Mouse (Mus musculus) heart, embryonic 16.5 days (tissue): Measurements from ENCODE around the gene Xrcc2. TPM values are rescaled to one million over a fixed set of nuclear protein-coding genes. Genes with fewer than 3 reads are reported as not detected.
"Not testable (repeated sequence)": the region's sequence is repeated elsewhere in the genome, so short reads cannot be mapped to it uniquely, and the experiment has no call there.

Experiments
- ATAC-seq: fragments of 200-750 bp; cut with Nextera tagmentation; replicated peaks from 2 replicates; pipeline ENCODE4 v1.8.0; 2017; ENCODE audit warnings: moderate number of reproducible peaks; ENCODE audit not compliant: insufficient read depth, low FRiP score; ENCODE audit errors: extremely low read depth
- H3K27ac ChIP-seq: fragments of 300-500 bp; sonication (generic); 2 replicates; pipeline ENCODE4 v1.5.1; 2014; ENCODE audit warnings: mild to moderate bottlenecking, low read length, control low read depth, moderate library complexity
- H3K27me3 ChIP-seq: fragments of 300-500 bp; sonication (generic); 2 replicates; pipeline ENCODE4 v1.6.1; 2014; ENCODE audit warnings: low read length, mixed read lengths; ENCODE audit not compliant: control insufficient read depth, insufficient read depth
- H3K36me3 ChIP-seq: fragments of 300-500 bp; sonication (generic); 2 replicates; pipeline ENCODE4 v1.6.1; 2014; ENCODE audit not compliant: control insufficient read depth, insufficient read depth
- H3K4me1 ChIP-seq: fragments of 300-500 bp; sonication (generic); 2 replicates; pipeline ENCODE4 v1.6.1; 2014; ENCODE audit warnings: low read length, mixed read lengths; ENCODE audit not compliant: control insufficient read depth, insufficient read depth
- H3K4me2 ChIP-seq: fragments of 300-500 bp; sonication (generic); 2 replicates; pipeline ENCODE4 v1.6.1; 2014; ENCODE audit warnings: low read depth, mild to moderate bottlenecking, control low read depth, low read length
- H3K4me3 ChIP-seq: fragments of 300-500 bp; sonication (generic); 2 replicates; pipeline ENCODE4 v1.5.1; 2014; ENCODE audit warnings: mild to moderate bottlenecking, control low read depth, low read length
- H3K9ac ChIP-seq: fragments of 300-500 bp; sonication (generic); 2 replicates; pipeline ENCODE4 v1.6.1; 2014; ENCODE audit warnings: low read length, control low read depth
- H3K9me3 ChIP-seq: fragments of 300-500 bp; sonication (generic); replicated peaks from 2 replicates; pipeline ENCODE4 v1.6.1; 2016; ENCODE audit warnings: low read length; ENCODE audit not compliant: control insufficient read depth
- WGBS: fragments of 180-500 bp; shearing (Covaris S2); extraction: QIAGEN DNeasy Blood & Tissue Kit; methylation state at CpG from one replicate; pipeline ENCODE4 v1.1.7; 2014; 5-methylcytosine and 5-hydroxymethylcytosine counted together
- polyA plus RNA-seq: library from polyadenylated mRNA; unstranded; fragments of >200 nt; fragmentation: Nextera tagmentation; extraction: Ambion mirVana; gene quantifications from 2 replicates; pipeline ENCODE4 v1.2.1, GENCODE M21; 2015

Gene Xrcc2
- polyA plus RNA-seq, 1 experiment from 2014 or later = 8.0 TPM

- Histone ChIP-seq H3K4me1 (no peaks in the 10 kb centered on the region), H3K4me2 (no peak overlapping the region), H3K27ac (no peak overlapping the region), H3K4me3 (no peak overlapping the region), H3K9me3 (no peaks in the 10 kb centered on the region), H3K9ac (no peak overlapping the region), H3K27me3 (no peaks in the 10 kb centered on the region; the same call in 1 of the 2 replicates), H3K36me3 (no peaks in the 10 kb centered on the region)
- no peak for ATAC-seq
- 75% methylated on average over 2 of the region's 2 CpGs for WGBS
These were observed 30.2 kb upstream of the Xrcc2 start for GRCm38 (mm10) chr5:25735861-25736260.

GRCm38 (mm10) chr5:25734318-25734717 is 28.7 kb upstream of the Xrcc2 start:
- no peak overlapping the region for H3K4me2 ChIP-seq
- ATAC-seq = no peak
- no peaks in the 10 kb centered on the region for H3K4me1 ChIP-seq
- no peaks in the 10 kb centered on the region; the same call in 1 of the 2 replicates for H3K27me3 ChIP-seq
- H3K9me3 ChIP-seq = no peaks in the 10 kb centered on the region
- H3K27ac ChIP-seq = no peak overlapping the region
- no peak overlapping the region for H3K9ac ChIP-seq
- no peaks in the 10 kb centered on the region for H3K36me3 ChIP-seq
- H3K4me3 ChIP-seq = no peak overlapping the region
- WGBS = 11% methylated on average over 1 of the region's 1 CpGs

DNA sequence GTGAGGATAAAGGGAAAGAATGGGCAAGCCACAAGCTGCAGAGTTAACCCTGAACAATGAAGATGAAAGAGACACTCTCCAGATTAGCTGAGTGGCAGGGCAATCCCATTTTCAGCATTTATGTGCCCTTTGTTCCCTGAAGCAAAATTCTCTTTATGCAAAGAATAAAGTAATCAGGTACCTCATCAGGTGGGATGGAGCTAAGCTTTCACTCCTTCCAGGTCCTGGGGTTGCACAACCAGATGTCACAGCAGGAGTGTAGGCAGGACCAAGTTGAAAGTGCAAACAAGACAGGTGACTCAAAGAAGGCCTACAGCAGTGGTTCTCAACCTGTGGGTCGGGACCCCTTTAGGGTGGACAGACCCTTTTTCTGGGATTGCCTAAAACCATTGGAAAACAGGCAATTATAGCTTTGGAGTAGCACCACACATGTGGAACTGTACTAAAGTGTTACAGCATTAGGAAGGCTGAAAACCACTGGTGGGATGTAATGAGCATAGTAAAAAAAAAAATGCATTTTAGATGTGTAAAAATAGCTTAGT is 18.6 kb upstream of the Xrcc2 start:
- Histone ChIP-seq H3K9ac (no peak overlapping the region), H3K36me3 (no peaks in the 10 kb centered on the region), H3K27ac (no peak overlapping the region), H3K4me3 (no peak overlapping the region), H3K27me3 (no peaks in the 10 kb centered on the region), H3K4me1 (no peaks in the 10 kb centered on the region), H3K4me2 (no peak overlapping the region), H3K9me3 (no peaks in the 10 kb centered on the region)
- 33% methylated on average over 1 of the region's 1 CpGs for WGBS
- ATAC-seq = no peak

DNA sequence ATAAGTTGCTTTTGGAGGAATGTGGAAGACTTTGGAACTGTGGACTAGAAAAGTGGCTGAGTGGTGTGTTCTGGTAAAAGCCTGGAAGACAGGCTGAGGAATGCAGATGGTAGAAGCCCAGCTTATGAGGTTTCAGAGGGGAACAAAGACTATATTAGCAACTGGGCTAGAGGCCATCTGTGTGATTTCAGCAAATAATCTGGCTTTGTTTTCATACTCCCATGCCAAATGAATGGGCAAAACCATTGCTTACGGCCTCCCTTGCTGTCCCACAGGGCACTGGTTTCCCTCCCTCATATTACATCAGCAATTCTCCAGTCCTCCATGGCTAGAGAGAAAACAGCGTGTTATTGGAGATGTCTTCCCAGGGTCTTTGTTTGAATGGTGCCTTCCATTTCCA is 17.4 kb upstream of the Xrcc2 start:
- ATAC-seq = no peak
- no peak overlapping the region for H3K4me3 ChIP-seq
- no peaks in the 10 kb centered on the region for H3K27me3 ChIP-seq
- H3K9me3 ChIP-seq = no peaks in the 10 kb centered on the region
- H3K27ac ChIP-seq = no peak overlapping the region
- no peaks in the 10 kb centered on the region for H3K4me1 ChIP-seq
- no peak overlapping the region for H3K4me2 ChIP-seq
- WGBS = 85% methylated on average over 2 of the region's 2 CpGs
- no peak overlapping the region for H3K9ac ChIP-seq
- no peaks in the 10 kb centered on the region for H3K36me3 ChIP-seq

- H3K36me3 ChIP-seq = no peaks in the 10 kb centered on the region
- WGBS = 63% methylated on average over 4 of the region's 4 CpGs
- ATAC-seq = no peak
- no peak overlapping the region for H3K4me2 ChIP-seq
- H3K4me3 ChIP-seq = no peak overlapping the region
- no peaks in the 10 kb centered on the region for H3K27me3 ChIP-seq
- H3K4me1 ChIP-seq = no peaks in the 10 kb centered on the region
- no peaks in the 10 kb centered on the region for H3K9me3 ChIP-seq
- H3K9ac ChIP-seq = no peak overlapping the region
- H3K27ac ChIP-seq = no peak overlapping the region
These were observed 13.8 kb upstream of the Xrcc2 start for GRCm38 (mm10) chr5:25719390-25719789.

- ATAC-seq, H3K36me3 ChIP-seq, H3K4me3 ChIP-seq, H3K9ac ChIP-seq, H3K4me1 ChIP-seq, H3K27me3 ChIP-seq, H3K4me2 ChIP-seq, H3K9me3 ChIP-seq, H3K27ac ChIP-seq: not testable (repeated sequence)
- WGBS = 77% methylated on average over 4 of the region's 4 CpGs
These were observed 7.5 kb upstream of the Xrcc2 start for GRCm38 (mm10) chr5:25713001-25713706.

- Histone ChIP-seq H3K27ac (peak overlapping the region; percentile 85), H3K4me3 (peak overlapping the region; percentile 90), H3K9ac (peak overlapping the region; percentile 86), H3K4me1 (peaks cover 13% of the 10 kb centered on the region), H3K4me2 (peak overlapping the region; percentile 79), H3K9me3 (no peaks in the 10 kb centered on the region), H3K27me3 (no peaks in the 10 kb centered on the region), H3K36me3 (peaks cover 2% of the 10 kb centered on the region; the same call in 1 of the 2 replicates)
- WGBS = 21% methylated on average over 19 of the region's 19 CpGs
- ATAC-seq = no peak
These were observed 691 bp downstream of the Xrcc2 start for GRCm38 (mm10) chr5:25704702-25705566.

DNA sequence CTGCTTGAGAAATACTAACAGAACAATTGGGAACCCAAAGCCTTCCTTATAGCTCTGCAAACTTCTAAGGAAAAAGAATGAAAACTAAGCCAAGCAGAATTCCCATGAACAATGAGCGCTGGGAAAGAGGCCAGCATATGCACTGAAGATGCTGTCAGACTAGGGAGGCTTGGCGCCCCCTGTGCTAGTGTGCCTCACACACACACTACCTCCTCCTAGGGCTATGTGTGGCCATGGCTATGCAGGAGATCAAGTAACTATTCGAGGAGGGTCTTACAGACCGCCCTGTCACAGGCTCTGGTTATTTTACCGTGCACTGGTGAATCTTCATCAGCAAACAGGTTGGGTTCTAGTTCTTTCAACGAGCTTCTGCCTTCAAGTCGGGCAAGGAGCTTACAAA is 7.7 kb downstream of the Xrcc2 start:
- no peak overlapping the region for H3K4me3 ChIP-seq
- no peak overlapping the region for H3K27ac ChIP-seq
- H3K4me2 ChIP-seq = no peak overlapping the region
- peaks cover 7% of the 10 kb centered on the region for H3K36me3 ChIP-seq
- 87% methylated on average over 7 of the region's 7 CpGs for WGBS
- H3K9me3 ChIP-seq = no peaks in the 10 kb centered on the region
- ATAC-seq = no peak
- H3K27me3 ChIP-seq = no peaks in the 10 kb centered on the region
- no peak overlapping the region for H3K9ac ChIP-seq
- H3K4me1 ChIP-seq = no peaks in the 10 kb centered on the region

DNA sequence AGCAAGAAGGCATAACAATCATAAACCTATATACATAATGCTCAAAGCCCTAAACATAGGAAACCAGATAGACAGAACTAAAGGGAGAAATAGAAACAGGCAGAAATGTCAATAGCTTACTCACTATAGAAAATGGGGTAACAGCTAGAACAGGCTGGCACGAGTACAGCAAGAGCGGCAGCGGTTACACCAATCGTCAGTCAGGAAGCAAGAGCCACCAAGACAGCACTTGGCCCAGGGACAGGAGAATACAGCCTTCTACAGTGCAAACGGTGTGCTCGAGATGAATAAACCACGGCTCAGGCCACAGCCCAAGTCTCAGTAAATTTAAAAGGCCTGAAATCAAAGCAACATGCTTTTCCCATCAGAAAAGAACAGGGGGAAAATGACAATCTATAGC is 9.4 kb downstream of the Xrcc2 start:
- 75% methylated on average over 7 of the region's 7 CpGs for WGBS
- no peaks in the 10 kb centered on the region for H3K4me1 ChIP-seq
- H3K4me3 ChIP-seq = no peak overlapping the region
- H3K9ac ChIP-seq = no peak overlapping the region
- no peak overlapping the region for H3K4me2 ChIP-seq
- no peak for ATAC-seq
- H3K9me3 ChIP-seq = no peaks in the 10 kb centered on the region
- peaks cover 12% of the 10 kb centered on the region for H3K36me3 ChIP-seq
- no peaks in the 10 kb centered on the region for H3K27me3 ChIP-seq
- no peak overlapping the region for H3K27ac ChIP-seq
